Mouse (Mus musculus): ENCODE data around the gene Setd5.
A peak's percentile ranks its signal among the peaks of the same experiment; 100 is the strongest.

The Setd5 gene

DNA sequence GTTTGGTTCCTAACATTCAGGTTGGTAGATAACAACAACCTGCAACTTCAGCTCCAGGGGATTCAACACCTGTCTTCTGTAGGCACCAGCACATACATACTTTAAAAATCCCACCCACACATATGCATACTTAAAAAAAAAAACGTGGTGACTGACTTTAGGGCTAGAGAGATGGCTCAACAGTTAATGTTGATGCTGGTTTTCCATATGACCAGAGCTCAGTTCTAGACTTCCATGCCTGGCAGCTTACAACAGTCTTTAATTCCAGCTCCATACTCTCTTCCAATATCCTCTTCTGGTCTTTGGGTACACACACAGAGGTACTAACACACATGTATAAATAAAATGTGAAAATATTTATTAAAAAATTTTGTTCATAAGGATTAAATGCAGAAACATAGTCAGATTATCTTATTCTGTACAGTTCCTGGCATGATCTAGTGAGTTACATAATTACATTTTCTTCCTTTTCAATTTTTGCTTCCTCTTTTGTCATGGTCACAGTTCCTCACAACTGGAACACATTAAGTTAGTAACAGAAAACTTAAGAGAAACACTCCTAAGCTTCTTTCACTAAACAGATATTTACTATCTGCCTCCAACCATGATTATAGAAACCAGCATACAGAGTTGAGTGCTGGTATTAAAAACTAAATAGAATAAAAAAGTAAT, 16.1 kb upstream of the Setd5 start:
- no peak for DNase-seq

DNA sequence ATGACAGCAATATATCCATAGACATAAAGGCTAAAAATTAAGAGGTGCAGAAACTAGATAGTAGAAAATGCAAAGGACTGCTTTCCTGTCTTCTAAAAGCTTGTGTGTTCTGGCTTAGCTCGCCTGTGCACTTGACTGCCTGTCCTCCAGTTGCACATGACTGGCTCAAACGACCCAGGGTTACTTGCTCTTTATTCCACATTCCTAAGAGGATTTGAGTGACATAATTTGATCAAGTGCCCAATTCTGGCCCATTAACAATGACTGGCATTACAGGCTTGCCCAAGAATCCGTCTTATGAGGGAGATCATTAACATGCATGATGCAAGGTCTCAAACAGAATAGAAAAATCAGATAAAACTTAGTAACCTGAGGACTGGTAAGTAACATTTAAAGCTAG, 14.9 kb upstream of the Setd5 start:
- no peak for DNase-seq

DNA sequence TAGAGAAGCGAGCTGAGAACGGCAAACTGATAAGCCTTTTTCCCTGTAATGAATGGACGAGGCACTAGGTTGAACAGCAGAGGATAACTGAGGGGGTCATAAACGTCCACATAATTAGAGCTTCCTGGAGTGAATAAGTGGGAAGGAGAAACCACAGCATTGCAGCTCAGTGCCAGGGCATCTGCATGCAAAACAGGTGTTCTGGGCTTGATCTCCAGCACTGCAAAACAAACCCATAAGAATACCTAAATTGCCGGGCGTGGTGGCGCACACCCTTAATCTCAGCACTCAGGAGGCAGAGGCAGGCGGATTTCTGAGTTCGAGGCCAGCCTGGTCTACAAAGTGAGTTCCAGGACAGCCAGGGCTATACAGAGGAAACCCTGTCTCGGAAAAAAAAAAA, 13.8 kb upstream of the Setd5 start:
- DNase-seq = no peak

DNA sequence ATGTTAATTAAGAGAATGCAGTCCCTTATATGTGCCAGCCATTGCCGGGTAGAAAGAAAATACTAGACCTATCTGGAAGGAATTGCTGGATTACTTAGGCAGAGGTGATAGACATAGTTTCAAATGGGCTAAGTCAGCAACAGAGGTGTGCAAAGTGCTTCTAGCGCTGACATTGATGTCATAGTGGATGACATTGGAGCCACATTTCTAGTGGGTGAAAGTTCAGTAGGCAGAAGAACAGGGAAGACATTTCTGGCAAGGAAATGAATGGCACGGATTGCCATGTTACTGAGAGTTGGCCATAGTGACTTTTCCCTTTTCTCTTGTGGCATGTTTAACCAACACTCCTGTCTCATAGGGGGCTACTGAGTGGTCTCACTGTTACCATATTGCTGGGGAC, 12.0 kb upstream of the Setd5 start:
- DNase-seq = no peak

DNA sequence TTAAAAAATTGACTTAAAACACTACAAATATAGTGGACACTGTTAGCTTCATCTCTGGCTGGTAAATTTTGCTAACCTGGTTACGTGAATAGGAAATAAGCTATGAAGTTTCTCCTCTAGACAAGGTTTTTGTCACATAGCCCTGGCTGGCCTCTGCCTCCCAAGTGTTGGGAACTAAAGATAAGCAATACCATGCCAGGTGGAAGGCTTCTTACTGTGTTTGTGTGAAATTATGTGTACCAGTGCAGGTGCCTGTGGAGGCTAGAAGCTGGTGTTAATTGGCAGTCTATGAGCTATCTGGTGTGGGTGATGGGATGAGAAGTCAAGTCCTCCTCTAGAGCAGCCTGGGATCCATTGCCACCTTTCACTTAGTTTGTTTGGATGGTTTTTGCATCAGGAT, 8.0 kb upstream of the Setd5 start:
- no peak for DNase-seq

- no peak for DNase-seq
Observed at GRCm38 (mm10) chr6:113075261-113075660, 1.9 kb upstream of the Setd5 start.

- DNase-seq = peak; percentile 95 to 98
Observed at GRCm38 (mm10) chr6:113076012-113076685, 1.0 kb upstream of the Setd5 start.

- DNase-seq = no peak
Observed at GRCm38 (mm10) chr6:113077569-113078030, 435 bp downstream of the Setd5 start.

DNA sequence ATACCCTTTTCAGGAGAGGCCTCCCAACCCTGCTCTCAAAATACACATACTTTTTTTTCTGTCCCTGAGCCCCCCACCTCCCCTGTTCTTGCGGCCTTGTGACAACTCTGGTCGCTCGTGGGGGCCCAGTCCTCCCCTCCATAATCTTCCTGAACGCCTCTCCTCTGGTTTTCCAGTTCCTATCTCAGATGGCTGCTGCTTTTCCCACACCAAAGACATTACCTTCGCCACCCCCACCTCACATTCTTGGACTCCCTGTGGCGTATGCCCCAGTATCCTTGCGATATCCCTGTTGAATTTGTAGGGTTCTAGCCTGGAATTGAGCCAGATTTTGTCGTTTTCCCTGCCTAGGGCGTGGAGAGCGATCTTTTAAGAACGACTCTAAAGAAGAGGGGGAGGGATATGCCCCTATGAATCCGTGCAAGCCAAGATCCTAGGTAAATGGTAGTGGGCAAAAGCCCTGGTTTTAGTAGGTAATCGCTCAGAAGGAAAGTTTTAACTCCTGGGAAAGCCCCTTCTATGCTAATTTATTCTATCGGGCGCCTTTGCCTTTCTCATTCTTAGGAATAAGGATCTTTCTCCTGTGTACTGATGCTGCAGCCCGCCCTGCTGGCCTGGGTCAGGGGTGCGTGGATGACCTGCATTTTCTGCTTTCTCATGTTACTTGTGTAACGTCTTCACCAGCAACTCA, 1.0 kb downstream of the Setd5 start:
- peak; percentile 54 to 71 for DNase-seq

DNA sequence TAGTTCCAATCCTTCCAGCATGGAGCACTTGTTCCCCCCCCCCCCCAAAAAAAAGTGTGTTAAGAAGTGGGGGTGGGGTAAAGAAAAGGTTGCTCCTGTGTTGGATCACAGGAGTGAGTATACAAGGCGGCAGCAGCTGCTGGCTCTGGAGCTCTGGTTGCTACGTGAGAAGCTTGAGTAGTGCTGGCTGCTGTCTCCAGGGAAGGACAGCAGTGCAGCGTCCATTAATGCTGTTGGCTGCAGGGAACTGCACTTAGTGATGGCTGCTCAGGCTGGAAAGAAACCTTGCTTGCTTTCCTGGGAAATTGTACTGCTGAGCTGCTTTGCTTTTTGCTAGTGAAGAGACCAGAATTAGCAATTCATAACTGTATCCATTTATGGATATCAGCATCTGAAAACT, 2.3 kb downstream of the Setd5 start:
- DNase-seq = peak; percentile 30 to 40

- DNase-seq = peak; percentile 57 to 65
Observed at GRCm38 (mm10) chr6:113082229-113082628, 5.1 kb downstream of the Setd5 start.

DNA sequence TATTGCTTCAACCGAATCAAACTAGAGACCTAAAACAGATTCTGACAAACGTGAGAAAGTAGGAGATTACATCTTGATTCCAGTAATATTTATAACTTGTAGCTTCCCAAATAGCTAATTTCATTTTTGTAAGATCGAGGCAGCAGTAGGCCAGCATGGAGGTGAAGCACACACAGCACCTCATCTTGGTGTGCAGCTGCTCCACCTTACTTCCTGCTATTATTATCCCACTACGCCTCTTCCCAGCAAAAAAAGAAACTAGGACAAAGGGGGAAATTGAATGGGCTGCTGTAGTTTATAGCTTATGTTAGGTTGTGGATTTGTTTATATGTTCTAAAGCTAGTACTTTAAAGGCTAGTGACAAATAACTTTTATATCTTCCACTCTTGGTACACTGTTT, 7.4 kb downstream of the Setd5 start:
- DNase-seq = no peak

- no peak for DNase-seq
Observed at GRCm38 (mm10) chr6:113093206-113093605, 16.0 kb downstream of the Setd5 start.

DNA sequence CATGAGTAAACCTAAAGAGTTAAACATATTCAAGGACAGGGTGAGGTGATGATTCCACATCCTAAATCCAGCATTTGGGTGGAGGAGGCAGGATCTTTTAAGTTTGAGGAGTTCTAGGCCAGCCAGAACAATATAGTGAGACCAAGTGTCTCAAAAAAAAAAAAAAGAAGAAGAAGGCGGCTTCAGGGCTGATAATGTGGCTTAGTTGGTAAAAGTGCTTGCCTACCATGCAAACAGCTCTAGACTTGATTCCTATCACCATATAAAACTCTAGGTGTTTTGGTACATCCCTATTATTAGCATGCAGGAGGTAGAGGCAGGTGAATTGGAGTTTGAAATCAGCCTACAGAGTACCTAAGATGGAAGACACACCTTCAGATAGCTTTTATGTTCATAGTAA, 18.4 kb downstream of the Setd5 start:
- DNase-seq = no peak

DNA sequence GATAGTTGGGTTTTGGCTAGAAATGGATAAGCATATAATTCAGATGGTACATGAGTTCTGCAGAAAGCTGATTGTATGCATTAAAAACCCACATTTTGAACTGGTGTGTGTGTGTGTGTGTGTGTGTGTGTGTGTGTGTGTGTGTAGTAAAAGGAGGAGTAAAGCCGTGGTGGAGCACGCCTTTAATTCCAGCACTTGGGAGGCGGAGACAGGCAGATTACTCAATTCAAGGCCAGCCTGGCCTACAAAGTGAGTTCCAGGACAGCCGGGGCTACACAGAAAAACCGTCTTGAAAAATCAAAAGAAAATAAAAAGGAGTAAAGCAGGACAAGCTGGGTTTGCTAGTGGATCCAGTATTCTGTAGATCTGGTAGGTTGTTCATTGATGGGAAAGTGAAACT, 20.5 kb downstream of the Setd5 start:
- DNase-seq = no peak

- DNase-seq = peak; percentile 97
Observed at GRCm38 (mm10) chr6:113099640-113100289, 22.6 kb downstream of the Setd5 start.

- DNase-seq = no peak
Observed at GRCm38 (mm10) chr6:113102541-113102940, 25.4 kb downstream of the Setd5 start.

GRCm38 (mm10) chr6:113103765-113104164, 26.6 kb downstream of the Setd5 start:
- peak; percentile 61 to 63 for DNase-seq

DNA sequence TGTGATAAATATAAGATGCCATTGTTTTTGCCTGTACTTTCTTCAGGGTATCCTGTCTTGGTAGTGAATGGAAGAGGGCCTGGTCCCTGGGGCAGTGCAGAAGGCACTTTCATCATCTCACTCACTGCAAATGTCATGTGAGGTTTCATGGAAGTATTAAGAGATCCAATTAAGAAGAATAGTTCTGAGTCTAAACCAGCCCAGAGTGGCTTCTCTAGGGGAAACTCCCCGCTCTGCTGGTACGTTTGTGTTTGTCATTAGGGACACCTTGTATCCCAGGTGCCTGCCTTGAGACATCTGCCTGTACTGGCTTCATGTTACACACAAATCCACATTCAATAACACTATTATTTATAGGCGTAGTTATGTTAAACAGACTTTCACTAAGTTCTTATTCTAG, 32.2 kb downstream of the Setd5 start:
- DNase-seq = no peak

DNA sequence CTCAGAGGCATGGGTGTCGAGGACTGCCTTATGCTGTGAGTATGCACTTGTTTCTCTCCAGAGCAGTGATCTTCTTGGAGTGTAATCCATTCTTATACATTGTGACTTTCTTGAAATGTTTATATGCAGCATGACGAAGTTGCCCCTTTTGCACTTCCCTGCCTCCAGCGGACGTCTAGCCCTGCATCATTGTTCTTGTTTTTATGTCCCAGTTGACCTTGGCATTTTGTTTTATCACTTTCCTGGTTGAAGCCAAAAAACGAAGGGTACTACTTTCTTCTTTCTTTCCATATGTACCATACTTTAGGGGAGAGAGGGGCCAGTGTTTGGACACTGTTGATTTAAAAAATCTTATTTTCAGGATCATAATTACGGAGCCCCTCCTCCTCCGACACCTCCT, 32.8 kb downstream of the Setd5 start:
- DNase-seq = no peak

GRCm38 (mm10) chr6:113120806-113121205, 43.6 kb downstream of the Setd5 start:
- DNase-seq = no peak

DNA sequence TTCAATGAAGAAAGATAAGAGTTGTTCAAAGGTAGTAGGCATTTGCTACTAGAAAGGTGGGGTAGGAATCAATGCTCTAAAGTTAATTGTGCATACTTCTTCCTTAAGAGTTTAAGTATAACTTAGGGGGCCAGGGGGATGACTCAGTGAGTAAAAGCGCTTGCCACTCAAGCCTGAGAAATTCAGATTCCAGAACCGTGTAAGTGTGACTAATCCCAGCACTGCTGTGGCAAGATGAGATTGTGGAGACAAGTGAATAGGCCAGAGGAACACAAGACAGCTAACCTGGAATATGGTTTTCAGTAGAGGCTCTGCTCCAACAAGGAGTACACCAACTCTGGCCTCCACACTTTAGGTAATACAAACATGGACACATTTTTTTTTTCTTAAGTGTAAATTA, 56.2 kb downstream of the Setd5 start:
- no peak for DNase-seq

DNA sequence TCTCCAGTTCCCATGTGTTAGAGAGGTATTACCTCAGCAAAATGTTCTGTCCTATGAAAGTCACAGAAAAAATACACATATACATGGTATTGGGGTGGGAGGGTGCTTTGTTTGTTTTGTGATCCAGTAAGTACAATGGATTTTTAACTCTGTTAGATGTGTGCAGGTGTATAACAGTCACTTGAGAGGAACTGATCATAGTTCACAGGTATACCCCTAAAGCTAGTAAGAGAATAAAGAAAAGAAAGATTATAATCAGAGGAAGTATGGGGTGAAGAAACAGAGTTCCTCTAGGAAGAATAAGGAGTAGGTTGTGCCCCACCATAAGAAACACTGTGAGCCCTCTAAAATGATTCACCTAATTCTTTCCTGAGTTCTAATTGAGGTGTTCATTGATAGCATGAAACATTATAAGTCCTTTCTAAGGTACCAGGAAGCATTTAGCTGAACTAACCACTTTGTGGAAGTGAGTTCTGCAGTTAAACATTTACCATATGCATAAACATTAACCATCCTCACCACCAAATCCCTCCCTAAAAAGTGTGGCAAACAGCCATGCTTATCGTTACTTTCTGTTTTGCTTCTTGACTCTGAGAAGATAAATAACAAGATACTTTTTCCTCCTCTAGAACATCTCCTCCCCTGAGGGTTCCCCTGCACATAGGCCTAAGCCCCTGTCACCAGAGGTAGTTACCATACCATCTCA, 64.4 kb downstream of the Setd5 start:
- no peak for DNase-seq
